Mouse (Mus musculus) lung, postnatal 25 days (tissue): ENCODE data around the gene Dlg4.
"Not testable (repeated sequence)": the region's sequence is repeated elsewhere in the genome, so short reads cannot be mapped to it uniquely, and the experiment has no call there.

ENCODE experiments used
- DNase-seq: peaks from one replicate; pipeline ENCODE4 v3.0.0; 2022; ENCODE audit warnings: low spot score

The Dlg4 gene

DNA sequence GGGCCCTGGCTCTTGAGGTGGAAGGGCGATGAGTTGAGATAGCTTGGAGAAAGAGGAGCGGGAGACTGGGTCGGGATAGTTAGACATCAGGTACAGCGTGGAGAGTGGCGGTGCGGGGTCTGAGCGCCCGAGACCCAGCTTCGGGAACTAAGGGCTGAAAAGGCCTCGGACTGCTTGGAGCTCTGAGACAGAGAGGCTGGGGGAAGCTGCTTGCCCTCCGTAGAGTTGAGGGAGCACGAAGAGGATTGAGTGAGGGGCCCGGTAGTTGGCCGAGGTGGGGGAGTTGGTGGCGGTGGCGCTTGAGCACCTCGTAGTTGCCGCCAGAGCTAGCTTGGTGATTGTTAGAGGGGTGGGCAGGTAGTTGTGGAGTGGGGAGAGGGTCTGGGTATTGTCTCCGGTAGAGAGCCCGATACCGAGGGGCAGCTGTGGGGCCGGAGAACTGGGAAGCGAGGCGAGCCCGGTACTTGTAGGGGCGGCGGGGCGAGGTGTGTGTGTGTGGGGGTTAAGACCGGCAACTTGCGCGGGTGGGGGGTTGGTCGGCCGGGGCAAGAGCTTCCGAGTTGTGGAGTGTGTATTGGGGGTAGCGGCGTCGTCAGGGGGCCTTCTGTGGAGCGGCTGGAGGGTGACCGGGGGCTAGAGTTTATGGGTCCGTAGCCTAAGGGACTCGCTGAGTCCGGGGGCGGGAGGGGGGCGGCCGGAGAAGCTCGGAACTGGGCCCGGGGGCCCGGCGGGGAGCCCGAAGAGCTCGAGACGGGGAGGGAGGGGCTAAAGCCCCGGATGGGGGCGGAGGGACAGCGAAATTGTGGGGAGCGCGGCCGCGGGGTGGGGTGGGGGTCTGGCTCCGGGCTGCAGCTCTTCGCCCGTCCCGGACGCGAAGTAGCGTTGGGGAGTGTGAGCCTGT, 20.3 kb upstream of the Dlg4 start:
- no peak for DNase-seq

DNA sequence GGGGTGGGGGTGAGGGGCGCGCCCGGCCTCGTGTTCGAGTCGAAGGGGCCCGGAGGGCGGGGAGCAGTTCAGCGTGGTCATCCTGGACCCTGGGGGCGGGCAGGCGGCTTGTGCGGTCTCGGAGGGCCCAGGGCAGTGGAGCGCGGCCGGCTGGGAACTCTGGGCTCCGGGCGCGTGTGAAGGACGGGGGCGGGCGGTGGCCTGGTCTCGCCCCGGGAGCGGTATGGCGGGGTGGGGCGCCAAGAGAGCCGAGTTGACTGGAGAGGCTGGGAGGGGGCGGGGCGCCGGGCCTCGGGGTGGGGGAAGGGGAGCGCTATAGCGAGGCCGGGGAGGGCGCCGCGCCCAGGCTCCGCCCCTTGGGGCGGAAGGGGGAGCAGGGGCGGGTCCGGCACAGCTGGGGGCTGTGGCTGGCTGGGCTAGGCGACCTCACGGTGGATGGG, 19.7 kb upstream of the Dlg4 start:
- DNase-seq: peak; percentile 92

DNA sequence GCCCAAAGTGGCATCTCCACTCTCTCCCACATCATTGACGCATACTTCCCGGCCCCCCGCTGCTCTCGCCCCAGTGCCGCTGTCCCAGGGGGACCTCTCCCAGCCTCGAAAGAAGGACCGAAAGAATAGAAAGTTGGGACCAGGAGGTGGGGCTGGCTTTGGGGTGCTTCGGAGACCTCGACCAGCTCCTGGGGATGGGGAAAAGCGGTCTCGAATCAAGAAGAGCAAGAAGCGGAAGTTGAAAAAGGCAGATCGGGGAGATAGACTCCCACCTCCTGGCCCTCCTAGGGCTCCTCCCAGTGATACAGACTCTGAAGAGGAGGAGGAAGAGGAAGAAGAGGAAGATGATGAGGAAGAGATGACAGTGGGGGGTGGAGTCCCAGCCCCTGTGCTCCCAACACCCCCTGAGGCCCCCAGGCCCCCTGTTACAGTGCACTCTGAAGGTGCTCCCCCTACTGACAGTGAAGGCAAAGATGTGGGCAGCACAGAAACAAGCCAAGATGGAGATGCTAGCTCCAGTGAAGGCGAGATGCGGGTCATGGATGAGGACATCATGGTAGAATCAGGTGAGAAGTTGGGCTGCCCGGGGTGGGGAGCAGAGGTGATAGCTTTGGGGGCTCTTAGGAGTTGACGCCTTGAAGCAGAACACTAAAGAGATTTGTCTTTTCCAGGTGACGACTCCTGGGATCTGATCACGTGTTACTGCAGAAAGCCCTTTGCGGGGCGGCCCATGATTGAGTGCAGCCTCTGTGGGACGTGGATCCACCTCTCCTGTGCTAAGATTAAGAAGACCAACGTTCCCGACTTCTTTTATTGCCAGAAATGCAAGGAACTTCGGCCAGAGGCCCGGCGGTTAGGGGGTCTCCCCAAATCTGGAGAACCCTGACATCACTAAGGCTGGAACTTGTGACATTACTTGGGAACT, 17.9 kb upstream of the Dlg4 start:
- DNase-seq: no peak

DNA sequence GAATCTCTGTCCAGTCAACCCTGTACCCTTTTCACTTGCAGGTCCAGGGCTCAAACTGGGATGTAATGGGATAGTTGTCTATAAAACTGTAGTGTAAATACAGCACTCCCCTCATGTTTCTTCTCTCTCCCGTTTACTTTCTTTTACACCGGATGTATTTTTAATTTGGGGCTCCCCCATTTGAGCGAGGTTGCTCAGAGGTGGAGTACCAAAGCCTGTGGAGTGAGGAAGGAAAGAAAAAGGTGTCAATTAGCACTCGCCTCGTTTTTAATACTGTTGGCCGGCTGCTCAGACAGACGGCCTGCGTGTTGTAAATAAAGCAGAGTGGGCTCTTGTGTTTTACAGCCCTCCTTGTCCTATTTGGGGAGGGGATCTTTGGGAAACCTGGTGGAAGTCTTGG, 17.1 kb upstream of the Dlg4 start:
- DNase-seq: no peak

DNA sequence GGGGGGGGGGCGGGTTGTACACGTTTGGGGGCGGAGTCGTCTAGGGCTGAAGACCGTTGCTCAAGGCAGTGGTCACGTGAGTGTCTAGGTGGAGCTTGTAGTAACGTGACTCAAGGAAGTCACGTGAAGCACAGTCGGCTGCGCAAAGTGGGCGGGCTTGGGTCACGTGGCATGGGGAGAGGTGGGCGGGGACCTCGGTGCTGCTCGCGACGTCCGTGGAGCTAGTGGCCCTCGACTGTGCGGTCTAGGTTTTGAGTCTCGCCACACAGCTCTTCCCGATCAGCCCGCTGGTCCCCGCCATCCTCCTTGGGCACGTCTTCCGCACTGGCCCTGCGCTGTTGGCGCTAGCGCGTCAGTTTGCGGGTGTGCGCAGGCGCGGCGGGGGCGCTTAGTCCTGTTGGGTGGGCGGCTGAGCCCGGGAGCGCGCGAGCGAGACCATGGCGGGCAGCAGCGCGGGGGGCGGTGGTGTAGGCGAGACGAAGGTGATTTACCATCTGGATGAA, 16.3 kb upstream of the Dlg4 start, which contains the start of gene Dvl2:
Dvl2 (plus strand) TSS at position 200 of the 503 bp plus-strand sequence.
- DNase-seq: peak; percentile 95

DNA sequence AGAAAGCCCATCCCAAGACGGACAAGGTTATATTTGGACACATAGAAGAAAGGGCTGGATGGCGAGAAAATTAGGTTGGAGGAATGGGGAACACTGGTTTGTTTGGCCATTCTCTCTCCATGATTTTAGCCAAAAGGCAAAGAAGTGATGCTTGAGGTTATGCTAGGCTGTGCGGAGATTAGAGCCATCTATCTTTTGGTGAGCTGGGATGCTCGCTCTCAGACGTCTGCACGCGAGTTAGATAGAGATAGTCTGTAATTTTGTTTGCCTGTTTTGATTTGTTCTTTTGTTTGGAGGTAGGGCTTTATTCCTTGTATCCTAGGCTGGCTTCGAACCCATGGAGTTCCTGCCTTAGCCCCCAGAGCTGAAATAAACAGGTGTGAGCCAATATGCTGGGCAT, 15.6 kb upstream of the Dlg4 start:
- DNase-seq: no peak

DNA sequence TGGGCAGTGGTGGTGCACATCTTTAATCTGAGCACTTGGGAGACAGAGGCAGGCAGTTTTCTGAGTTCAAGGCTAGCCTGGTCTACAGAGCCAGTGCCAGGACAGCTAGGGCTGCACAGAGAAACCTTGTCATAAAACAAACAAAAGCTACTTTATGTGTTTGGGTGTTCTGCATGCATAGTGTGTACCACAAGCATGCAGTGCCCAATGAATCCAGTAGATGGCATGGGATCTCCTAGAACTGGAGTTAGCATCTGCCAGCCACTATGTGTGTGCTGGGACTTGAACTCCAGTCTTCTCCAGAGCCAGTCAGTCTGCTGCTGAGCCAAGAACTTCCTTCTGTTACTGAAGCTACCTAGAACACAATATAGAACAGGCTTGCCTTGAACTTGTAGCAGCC, 14.9 kb upstream of the Dlg4 start:
- DNase-seq: peak; percentile 49

DNA sequence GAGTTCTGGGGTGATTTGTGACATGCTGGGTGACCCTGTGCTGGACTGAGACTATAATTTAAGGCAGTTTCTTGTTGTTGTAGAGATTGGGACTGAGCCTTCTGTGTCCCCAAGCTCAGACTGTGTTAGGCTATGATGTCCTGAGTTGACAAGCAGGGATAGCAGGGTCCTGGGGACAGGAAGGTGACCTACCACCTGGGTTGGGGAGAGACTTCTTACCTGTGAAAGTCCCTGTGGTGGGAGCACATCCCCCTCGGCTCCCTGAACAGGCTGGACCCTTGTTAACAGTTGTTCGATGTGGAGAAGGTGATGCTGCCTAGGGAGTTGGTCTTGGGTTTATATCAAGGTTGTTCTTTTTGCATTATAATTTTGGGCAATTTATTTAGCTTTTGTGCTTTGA, 14.3 kb upstream of the Dlg4 start:
- no peak for DNase-seq

DNA sequence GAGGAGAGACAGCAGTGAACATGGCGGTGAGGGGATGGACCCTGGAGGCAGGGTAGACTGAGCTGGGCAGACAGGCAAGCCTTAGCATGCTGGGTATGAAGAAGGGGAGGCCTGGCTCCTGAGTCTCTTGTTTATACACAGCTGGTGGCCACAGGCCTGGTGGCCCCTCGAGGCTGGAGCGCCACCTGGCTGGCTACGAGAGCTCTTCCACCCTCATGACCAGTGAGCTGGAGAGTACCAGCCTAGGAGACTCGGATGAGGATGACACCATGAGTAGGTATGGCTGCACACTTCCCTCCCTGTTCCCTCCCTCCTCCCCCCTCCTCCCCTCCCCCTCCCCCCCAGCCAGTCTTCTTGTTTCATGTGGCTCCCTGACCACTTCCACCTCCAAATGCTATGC, 11.2 kb upstream of the Dlg4 start:
- DNase-seq: no peak

DNA sequence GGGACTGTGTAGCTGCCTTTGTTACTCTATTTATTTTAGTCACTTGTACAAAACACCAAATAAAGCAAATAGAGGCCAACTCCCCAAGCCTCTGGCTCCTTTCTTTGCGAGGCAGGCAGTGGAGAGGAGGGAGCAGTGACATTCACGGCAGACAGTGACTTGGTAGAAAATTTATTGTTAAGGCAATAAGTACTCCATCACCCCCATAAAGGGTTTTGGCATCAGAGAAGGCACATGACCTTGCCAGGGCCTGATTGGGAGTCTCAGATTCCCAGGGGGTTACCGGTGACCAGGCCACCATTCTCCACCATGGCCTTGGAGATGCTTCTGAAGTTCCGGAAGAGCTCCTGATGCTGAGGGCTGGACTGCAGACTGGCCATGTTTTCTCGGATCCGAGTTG, 6.7 kb upstream of the Dlg4 start:
- DNase-seq: no peak

DNA sequence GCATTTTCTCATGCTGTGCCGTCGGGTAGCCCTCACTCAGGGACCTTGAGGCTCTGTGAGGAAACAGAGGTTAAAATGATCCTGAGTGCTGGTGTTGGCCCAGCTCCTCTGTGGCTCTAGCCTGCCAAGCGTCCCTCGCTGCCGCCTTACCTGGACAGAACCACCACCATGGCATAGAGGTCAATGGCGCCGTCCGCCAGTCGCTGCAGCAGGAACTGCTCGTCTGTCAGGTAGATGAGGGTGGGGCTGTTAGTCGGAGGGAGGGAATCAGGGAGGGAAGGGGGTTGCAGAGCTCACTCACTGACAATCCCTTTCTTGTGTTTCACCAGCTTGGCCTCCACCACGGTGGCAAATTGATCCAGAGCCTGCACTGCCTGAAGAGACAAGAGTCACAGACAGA, 6.2 kb upstream of the Dlg4 start:
- DNase-seq: no peak

DNA sequence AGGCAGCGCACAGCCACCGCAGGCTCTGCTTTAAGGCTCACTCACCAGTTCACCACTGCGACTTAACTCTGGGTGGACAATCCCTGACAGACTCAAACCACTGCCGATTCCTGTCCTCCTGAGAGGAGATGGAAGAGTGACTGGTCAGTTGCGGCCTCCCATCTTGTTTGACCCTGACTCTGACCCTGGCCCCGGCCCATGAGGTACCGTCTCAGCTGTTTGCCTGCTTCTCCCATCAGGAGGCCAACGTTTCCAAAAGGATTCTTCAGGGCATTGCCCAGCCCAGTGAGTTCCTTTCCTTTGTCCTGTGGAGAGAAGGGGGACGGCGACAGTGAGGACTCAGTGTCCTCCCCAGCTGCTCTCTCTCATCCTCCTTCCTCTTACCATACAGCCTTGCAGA, 5.8 kb upstream of the Dlg4 start:
- DNase-seq: no peak

DNA sequence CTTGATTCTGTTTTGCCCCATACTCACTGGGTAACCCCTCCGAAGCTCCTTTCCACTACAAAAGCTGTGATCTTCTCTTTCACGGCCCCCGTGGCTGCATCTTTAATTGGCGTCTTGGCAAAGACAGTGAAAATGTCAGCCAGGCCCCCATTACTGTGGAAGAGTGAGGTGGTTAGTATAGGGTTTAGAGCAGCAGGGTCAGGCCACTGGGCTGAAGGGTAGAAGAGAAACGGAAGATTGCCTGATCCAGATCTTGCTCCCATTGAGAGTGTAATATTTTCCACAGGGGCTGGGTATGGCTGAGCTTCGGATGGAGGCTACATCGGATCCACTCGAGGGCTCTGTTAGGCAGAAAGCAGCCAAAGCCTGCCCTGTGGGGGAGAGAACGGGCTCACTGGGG, 3.8 kb upstream of the Dlg4 start:
- no peak for DNase-seq

DNA sequence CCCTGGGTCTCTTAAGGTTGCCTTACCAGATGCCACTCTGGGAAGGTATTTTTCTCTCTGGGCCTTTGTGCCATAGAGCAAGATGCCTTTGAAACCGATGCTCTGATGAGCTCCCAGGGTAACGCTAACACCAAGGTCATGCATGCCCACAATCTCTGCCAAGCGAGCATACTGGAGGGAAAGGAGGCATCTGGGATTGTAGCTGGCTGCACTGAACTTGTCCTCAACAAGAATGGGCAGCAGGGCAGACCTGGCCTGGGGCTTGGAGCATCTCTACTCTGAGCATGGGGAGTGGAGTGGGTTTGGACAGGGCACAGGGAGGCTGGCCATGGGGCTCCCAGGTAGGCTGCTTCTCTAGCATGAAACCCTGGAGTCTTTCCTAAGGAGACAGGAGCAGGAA, 3.3 kb upstream of the Dlg4 start:
- DNase-seq: no peak

DNA sequence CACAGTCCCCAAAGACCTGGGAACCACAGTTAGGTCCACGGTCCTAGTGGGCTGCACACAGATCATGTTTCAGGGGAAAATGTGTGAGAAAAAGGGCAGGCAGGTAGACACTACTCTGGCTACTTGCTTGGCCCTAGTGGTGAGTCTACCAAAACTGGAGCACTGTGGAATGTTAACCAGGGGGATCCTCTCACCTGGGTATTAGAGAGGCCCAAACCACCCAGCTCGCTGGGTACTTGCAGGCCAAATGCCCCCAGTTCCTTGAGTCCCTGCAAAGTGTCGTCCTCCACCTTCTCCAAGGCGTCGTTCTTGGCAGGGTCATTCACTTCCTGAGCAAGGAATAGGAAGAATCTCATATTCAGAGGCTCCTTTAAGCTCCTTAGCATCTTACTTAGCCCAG, 2.7 kb upstream of the Dlg4 start:
- DNase-seq: no peak

DNA sequence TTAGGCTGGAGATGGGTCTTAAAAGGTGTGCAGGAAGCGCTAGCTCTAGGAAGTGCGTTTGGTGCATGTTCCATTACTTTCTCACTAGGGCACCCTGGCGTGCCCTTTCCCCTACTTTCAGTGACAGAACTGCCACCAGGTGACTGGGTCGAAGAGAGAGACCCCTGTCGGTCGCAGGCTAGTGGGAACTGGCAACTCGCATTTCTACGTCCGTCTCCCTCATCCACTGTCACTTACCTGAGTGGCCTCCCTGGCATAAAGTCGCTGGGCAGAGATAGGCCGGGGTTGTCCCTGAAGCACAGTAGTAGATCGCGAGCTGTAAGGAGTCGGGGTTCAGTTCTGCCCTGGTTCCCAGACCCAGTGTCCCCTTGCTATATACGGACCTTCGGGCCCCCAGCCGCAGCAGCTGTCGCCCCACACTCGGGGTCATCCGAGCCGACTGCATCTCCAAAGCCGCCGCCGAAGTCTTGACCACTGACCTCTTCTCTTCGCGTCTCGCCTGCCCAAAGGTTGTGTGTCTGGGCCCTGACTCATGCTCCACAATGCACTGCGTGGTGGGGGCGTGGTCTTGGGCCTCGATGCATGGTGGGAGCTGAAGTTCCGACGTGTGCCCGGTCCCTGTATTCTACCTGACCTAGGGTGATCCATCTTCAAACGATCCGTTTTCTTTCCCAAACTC, 1.7 kb upstream of the Dlg4 start, which contains the start of gene Acadvl:
Acadvl (minus strand) TSS at position 532 of the 679 bp plus-strand sequence.
- DNase-seq: peak; percentile 92

DNA sequence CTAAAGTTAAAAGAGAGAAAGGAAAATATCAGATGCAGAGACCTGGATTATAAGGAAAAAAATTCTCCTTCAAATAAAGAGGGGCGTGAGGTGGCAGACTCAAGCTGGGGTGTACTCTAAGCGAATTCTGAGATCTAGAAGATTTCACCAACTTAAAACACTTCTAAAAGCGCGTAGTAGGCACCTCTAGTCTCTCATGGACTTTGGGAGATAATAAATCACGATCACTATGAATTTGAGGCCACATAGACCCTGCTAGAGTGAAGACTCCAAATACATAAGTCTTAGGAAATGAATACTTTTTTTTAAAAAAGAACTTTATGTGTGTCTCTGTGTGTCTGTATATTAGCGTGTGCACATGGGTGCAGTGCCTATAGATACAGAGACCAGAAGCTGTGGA, 1.1 kb upstream of the Dlg4 start:
- no peak for DNase-seq

DNA sequence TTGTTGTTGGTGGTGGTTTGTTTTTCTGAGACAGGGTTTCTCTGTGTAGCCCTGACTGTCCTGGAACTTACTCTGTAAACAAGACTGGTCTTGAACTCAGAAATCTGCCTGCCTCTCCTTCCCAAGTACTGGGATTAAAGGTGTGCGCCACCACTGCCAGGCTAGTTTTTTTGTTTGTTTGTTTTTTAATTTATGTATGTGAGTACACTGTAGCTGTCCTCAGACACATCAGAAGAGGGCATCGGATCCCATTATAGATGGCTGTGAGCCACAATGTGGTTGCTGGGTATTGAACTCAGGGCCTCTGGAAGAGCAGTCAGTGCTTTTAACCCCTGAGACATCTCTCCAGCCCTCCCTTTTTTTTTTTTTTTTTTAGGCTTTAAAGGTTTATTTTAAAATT, 565 bp upstream of the Dlg4 start:
- not testable (repeated sequence) for DNase-seq

DNA sequence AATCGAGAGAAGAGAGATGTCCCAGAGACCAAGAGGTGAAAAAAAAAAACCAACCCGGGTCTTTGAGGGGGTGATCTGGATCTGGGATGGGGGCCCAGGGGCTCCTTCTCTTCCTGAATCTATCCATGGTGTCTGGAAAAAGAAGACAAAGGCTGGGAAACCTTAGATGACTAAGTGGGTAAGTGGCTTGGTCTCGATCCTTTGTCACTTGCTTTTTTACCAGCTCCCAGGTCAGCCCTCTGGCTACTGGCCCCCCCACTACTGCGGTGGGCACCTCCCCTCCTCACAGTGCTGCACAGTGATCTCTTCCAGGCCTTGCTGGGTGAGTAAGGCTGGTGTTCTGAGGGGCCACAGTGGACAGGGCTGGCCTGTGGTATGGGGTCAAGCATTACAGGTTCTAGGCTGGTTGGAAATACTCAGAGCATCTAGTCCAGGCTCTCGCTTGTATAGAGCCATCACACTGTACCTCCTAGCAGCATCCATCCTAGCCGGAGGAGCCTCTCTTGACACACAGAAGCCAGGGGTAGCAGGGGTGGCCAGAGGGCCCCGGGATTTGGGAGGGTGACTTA, 541 bp downstream of the Dlg4 start:
- no peak for DNase-seq

DNA sequence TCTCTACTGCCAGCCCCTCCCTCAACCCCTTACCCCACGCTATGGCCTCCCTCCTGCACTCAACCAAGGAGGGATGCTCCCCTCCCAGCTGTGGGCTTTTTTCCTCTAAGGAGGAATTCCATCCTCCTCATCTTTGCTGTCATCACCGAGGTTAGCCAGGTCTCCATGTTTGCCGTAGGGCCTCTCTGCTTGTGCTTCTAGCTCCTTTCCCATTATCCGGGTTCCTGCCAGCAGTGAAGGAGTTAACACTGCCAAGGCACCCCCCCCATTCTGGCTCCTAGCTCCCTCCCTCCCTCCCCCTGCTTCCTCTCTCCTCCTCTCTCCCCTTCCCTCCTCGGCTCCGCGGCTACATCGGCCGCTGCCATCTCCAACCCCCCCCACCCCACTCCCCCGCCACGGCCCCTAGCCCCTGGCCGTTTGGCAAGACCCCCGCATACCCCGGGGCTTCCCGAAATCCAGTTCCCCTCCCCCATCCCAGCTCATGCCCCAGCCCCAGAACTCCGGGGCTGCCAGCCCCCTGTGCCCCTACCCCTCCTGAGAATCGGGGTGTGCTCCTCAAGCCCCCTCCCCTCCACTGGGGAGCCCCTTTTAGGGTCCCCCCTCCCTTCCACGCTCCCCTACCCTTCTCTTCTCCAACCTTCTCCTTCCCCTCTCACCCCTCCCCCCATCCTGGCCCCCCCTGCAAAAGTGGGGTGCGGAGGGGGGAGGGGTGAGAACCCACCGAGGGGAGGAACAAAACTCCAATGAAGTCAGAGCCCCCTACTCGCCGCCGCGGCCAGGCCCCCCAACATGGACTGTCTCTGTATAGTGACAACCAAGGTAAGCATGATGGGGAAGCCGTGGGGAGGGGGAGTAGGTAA, 1.6 kb downstream of the Dlg4 start:
- no peak for DNase-seq
